Mouse (Mus musculus): ENCODE data around the gene Fam189a1.

Fam189a1 gene

DNA sequence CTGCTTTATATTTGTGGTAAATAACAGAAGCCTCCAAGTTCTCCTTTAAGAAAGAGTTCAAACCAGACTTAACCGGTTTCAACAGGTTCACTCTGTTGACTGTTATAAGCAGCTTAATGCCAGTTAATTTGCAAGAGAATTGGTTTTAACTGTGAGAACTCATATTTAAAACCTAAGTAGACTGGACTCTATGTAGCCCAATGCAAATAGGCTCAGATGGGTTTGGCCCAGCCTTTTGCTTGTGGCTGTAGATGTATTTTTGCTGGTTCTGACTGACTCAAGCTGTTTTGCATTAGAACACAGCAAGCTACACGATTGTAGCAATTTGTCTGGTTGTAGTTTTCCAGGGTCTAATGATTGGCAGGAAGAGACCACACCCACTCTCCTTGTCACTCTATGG lies 440.1 kb downstream of the Fam189a1 start:
- DNase-seq, result no peak

DNA sequence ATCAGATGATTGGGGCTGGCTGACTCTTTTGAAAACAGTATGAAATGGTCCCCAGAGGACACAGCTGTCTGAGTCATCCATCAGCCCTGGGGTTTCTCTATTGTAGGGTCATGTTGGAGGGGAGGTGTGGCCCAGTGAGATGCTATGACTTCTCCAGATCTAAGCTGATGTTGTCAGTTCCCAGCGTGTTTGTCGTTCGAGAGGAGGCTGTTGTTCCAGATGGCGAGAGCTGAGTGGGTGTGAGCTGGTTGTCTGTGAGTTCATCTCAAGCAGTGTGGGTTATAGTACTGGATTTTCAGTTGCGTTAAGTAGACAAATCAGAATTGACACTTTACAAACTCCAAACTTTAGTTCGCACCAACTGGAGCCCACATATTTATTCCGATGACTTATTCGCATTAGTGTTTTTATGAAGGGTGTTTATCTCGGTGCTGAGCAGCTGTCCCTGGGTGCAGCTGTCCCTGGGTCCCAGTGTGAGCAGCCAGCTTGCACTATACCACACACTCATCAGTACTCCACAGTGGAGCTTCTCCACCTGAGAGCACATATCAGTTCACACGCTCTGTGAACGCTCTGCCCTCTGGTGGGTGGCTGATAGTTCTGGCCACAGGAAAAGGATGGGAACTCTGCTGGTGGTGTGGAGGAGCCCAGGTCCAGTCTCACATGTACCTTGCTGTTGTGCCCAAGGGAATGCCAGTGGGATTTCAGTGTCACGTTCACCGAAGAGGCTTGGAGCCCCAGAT lies 446.7 kb downstream of the Fam189a1 start:
- DNase-seq, result peak; percentile 75

DNA sequence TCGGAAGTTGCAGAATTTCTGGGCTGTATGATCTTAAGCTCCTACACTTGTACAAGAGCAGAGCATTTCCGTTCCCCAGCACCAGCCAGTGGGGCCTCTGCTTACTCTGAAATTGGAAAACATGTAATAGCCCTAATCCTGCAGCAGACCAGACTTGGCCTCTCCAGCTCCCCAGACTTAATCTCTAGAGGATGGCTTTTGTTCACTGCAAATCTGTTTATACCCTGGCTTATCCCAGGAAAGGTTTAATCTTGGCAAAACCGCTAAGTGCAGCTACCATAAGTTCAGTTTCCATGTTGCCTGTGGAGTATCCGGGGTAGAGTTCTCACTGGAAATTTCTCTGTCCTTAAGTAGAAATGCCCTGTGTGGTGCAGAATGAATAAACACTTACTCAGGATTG lies 448.2 kb downstream of the Fam189a1 start:
- no peak for DNase-seq
